Mouse (Mus musculus) c-Kit-positive CD71-positive TER-119-positive erythroid progenitor cells, embryonic 14.5 days (primary cell): ENCODE data around the gene Kank1.

ENCODE experiments used
- DNase-seq: peaks from one replicate; pipeline ENCODE4 v3.0.0-alpha.2; 2013; ENCODE audit warnings: low spot score

The Kank1 gene

GRCm38 (mm10) chr19:25405987-25406386, 169.2 kb downstream of the Kank1 start:
- DNase-seq: no peak

DNA sequence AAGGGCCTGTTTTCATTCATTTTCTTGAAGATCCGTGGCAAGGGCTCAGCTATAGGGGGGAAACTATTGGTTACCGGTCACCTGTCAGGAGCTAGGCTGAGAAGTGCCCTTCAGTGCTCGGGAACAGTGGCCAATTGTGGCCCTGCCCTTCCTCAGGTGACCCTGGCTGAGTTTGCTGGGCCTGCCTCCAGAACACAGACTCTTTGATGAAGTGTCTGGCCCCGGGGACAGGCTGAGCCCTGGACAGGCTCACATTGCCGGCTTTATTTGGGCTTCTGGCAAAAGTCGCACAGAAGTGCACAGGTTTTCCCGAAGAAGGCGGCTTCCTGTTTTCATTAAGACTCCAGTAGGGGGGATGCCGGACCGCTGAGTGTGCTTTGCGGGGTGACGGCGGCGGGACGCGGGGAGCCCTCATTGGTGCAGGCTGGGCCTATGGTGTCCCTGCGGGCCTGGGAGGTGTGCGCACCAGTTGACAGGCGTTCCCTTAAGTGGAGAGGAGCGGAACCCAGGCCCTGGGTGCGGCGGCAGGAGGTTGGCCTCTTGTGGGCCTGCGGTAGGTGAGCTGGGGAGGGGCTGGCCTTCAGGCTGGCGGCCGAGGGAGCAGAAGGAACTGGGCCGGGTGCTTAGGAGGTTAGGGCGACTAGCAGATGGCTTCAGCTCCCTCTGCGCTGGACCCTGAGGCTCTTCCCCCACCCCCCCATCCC, 169.9 kb downstream of the Kank1 start:
- DNase-seq: no peak

- DNase-seq: no peak
Measured at GRCm38 (mm10) chr19:25407185-25407886, 170.6 kb downstream of the Kank1 start.

- DNase-seq: no peak
Measured at GRCm38 (mm10) chr19:25407887-25408236, 171.1 kb downstream of the Kank1 start.

DNA sequence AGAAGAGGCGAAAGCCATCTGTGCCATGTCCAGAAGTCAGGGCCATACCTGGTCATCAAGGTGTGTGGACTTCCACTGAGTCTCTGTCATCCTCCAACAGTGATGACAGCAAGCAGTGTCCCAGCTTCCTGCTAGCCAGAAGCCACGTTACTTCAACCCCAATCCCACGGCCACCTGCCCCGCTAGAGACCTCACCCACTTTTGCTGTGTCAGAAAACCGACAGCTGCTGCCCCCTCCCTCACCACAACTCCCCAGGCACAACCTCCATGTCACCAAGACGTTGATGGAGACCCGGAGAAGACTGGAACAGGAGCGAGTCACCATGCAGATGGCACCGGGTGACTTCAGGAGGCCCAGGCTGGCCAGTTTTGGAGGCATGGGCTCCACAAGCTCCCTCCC, 172.5 kb downstream of the Kank1 start:
- no peak for DNase-seq

DNA sequence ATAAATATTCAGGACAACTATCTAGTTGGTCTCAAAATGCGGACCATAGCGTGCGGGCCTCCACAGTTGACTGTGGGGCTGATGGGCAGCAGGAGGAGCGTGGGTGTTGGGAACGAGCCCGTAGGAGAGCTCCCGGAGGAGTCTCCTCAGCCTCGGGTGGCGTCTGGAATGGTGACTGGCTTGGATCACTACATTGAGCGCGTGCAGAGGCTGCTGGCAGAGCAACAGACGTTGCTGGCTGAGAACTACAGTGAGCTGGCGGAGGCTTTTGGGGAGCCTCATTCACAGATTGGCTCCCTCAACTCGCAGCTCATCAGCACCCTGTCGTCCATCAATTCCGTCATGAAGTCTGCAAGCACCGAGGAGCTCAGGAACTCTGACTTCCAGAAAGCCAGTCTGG, 174.6 kb downstream of the Kank1 start:
- no peak for DNase-seq

GRCm38 (mm10) chr19:25415448-25415847, 178.7 kb downstream of the Kank1 start:
- no peak for DNase-seq

DNA sequence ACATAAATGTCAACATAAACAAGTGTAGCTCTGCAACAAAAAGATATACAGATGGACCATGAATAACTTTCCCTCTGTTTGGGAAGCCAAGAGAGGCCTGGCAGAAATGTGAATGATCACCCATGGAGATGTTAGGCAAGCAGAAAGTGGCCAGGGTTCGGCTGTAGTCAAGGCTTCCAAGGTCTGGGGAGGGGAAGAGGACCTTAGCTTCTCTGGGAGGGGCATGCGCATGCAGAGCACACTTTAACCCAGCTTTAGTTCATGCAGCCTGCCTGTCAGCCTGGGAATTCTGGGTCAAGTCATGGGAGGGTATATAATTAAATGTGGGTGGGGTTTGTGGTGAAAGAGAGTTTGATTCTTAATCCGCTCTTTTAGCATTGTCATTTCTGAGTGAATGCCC, 180.9 kb downstream of the Kank1 start:
- no peak for DNase-seq

GRCm38 (mm10) chr19:25419983-25420382, 183.2 kb downstream of the Kank1 start:
- DNase-seq: no peak

DNA sequence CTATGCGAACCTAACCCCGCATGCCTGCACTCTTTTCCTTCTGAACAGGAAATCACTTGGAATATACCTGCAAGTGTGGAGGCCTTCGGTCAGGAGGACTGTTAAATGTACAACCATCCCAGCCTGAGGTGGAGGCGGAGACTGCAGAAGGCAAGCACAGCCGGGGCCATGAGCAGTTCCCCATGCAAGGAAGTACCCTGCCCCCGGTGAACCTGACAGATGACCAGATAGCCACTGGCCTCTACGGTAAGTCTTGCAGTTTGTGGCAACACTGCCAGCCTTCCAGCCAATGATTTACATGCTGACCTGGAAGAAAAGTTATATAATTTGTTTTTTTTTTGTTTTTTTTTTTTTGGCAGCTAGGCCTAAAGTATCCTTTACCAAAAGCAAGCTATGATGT, 185.3 kb downstream of the Kank1 start:
- no peak for DNase-seq

- no peak for DNase-seq
Measured at GRCm38 (mm10) chr19:25423371-25423770, 186.6 kb downstream of the Kank1 start.

DNA sequence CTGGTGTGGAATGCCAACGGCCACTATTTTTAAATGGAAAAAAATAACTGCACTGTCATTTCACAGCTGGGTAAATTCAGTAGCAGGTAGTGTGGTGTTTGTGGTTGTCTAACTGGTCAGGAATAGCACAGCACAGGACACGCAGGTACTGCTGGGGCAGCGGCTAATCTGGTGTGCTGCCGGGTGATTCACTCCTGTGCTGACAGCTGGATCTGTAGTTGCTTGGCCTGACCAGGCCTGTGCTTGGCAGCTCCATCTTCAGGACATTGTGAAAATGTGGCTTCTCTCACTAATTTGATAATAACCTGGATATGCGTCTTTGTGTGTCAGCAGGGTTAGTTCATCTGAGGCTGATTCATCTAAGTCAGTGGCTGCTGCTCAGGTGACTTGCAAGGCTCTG, 189.7 kb downstream of the Kank1 start:
- DNase-seq: no peak

- no peak for DNase-seq
Measured at GRCm38 (mm10) chr19:25427886-25428285, 191.1 kb downstream of the Kank1 start.

- DNase-seq: no peak
Measured at GRCm38 (mm10) chr19:25428338-25428962, 191.7 kb downstream of the Kank1 start.

- no peak for DNase-seq
Measured at GRCm38 (mm10) chr19:25431431-25431830, 194.7 kb downstream of the Kank1 start.

DNA sequence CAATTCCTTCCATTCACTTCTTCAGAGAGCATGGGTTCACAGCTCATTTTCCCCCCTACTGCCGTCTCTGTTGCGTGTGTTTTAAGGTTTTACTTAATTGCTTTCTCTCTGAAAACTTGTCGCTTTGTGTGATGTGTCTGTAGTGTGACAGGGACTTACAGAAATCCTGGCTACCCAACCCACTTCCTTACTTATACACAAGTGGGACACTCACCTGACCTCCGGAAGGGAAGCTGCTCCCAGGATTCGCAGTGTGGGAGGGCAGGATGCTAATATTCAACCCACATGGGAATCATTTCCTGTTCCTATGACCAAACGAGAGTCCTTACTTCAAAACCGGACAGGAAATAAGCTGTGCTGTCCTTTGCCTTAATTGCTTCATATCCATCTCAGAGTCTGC, 195.1 kb downstream of the Kank1 start:
- DNase-seq: no peak

DNA sequence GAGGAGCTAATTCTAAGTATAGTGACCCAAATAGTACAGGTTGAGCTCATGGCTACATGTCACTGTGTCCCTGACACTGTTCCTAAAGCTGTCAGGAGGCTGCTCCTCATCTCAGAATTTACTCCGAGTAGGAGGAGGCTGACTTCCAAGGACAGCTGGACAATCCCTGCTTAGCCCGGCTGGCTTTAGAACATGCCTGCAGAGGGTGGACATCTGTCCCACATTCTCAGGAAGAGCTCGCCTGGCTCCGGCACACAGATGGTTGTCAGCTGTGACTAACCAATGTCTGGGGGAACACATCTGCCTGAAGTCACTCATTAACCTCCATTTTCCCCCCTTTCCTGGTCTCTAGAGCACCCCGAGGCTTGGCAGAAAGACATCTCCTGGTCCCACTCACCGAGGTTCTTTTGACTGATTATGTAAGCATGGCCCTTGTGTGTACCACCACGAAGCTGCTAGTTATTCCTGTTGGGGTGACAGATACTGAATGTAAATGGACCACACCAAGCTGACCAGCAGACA, 196.5 kb downstream of the Kank1 start:
- no peak for DNase-seq

DNA sequence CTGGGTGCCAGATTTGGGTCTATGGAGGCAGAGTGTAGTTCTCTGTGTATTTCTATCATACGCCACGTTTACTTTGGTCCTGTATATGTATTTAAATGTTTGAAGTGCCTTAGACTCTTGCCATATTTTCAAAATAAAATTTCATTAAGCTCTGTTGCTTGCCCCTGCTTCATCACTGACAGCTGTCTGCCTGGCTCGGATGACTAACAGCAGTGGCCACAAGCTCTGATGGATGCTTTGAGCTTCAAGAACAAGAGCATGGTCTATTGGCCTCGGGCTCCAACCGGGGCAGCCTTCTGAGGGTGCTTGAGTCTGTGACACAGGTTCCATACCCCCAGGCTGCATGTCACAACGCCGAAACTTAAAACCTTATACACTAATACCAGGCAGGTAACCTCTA, 197.6 kb downstream of the Kank1 start:
- no peak for DNase-seq

DNA sequence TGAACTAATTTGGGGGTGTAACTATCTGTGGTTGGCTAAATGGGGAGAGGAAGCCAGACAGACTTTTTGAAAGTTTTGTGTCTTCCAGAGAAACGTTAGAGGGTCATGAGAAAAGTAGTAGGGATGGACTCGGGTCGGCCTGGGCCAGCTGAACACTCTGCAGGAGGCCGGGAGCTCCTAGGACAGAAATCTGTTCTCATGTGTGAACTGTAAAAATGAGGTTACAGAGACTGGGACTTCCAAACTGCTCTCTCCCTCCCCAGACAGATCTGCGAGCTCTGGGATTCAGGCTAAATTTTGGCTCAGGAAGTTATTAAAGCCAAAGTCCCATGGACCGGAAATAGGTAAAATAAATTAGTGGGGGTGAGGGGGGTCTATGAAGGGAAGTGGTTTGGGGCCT, 198.0 kb downstream of the Kank1 start:
- no peak for DNase-seq

DNA sequence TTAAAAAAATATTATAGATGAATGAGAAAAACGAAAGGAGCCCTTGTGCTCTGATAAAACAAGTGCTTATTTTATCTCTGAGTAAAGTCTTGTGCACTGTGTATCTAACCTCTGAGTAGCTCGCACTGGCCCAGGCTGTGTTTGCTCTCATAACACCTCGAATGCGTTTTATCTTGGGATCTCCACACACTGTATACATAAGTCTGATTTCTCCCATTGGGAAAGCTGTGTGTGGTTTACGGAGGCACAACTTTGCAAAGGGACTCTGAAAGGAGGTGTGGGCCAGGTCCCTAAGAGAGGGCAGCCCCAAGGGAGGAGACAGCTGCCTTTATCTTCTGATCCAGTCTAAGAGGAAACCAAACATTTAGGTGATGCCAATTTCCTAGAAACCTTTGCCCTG, 198.6 kb downstream of the Kank1 start:
- no peak for DNase-seq

GRCm38 (mm10) chr19:25436175-25436574, 199.4 kb downstream of the Kank1 start:
- DNase-seq: no peak

DNA sequence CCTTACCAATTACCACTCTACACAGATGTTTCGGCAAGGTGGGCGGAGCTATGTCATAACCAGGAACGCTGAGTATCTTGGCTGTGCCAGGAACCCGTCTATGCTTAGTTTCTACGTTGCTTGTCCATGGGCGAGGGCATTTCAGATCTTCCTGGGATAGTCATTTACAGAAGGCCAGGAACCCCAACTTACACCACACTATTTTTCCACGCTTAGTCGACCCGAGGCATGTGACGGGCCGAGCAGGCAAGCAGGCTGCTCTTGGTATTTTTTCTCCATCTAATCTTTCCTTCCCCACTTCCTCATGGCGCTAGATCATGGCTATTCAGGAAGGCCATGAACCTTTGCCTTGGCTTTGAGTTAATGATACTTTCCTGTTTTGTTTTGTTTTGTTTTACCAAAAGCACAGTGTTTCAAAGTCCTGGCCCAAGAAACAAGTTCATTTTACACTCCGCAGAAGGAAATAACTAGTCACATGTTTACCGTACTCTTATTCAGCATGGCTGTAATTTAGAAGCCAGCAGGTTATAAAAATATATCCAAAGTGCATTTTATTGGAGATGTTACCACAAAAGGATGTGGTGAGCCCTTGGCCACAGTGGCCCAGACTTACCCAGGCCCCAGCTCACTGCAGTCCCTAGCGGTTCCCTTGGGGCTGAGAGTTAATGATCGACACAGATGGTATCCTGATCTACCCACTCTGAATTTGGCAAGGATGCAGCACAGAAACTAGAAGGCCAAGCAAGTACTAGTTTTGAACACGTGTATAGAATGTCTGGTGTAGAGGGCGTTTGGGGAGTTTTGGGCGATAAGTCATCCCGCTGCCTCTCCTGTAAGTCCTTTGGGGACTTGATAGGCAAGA, 200.2 kb downstream of the Kank1 start:
- DNase-seq: no peak
